Mouse (Mus musculus) forebrain, embryonic 12.5 days (tissue): ENCODE measurements at regions not wholly inside any gene's neighbourhood (a gene's known extent, or its start where the extent isn't known, plus 50 kb on each side); places are given as distances from the start of the nearest gene placed in this dataset.
"Not testable (repeated sequence)": the region's sequence is repeated elsewhere in the genome, so short reads cannot be mapped to it uniquely, and the experiment has no call there.

Experiments
- ATAC-seq: fragments of 200-750 bp; cut with Nextera tagmentation; 2 replicates; pipeline ENCODE4 v1.8.0; 2017; ENCODE audit warnings: moderate TSS enrichment; ENCODE audit not compliant: low FRiP score
- H3K27ac ChIP-seq: fragments of 300-500 bp; sonication (generic); 2 replicates; pipeline ENCODE4 v1.5.1; 2016; ENCODE audit warnings: mild to moderate bottlenecking
- H3K27me3 ChIP-seq: fragments of 300-500 bp; sonication (generic); 2 replicates; pipeline ENCODE4 v1.6.1; 2016; ENCODE audit warnings: mild to moderate bottlenecking
- H3K36me3 ChIP-seq: fragments of 300-500 bp; sonication (generic); replicated peaks from 2 replicates; pipeline ENCODE4 v1.6.1; 2016; ENCODE audit warnings: mild to moderate bottlenecking
- H3K4me1 ChIP-seq: fragments of 300-500 bp; sonication (generic); 2 replicates; pipeline ENCODE4 v1.6.1; 2016
- H3K4me2 ChIP-seq: fragments of 300-500 bp; sonication (generic); 2 replicates; pipeline ENCODE4 v1.6.1; 2016; ENCODE audit warnings: mild to moderate bottlenecking, moderate library complexity
- H3K4me3 ChIP-seq: fragments of 300-500 bp; sonication (generic); replicated peaks from 2 replicates; pipeline ENCODE4 v1.5.1; 2016; ENCODE audit warnings: mild to moderate bottlenecking
- H3K9ac ChIP-seq: fragments of 300-500 bp; sonication (generic); 2 replicates; pipeline ENCODE4 v1.6.1; 2016; ENCODE audit warnings: mild to moderate bottlenecking
- H3K9me3 ChIP-seq: fragments of 300-500 bp; sonication (generic); 2 replicates; pipeline ENCODE4 v1.6.1; 2016
- WGBS: fragments of 180-500 bp; shearing (Covaris S2); methylation state at CpG from one replicate; pipeline ENCODE4 v1.1.7; 2016; 5-methylcytosine and 5-hydroxymethylcytosine counted together

- Histone ChIP-seq H3K9me3 (no peaks in the 10 kb centered on the region), H3K27ac (no peak overlapping the region), H3K4me3 (no peak overlapping the region), H3K4me1 (no peaks in the 10 kb centered on the region), H3K36me3 (no peaks in the 10 kb centered on the region), H3K4me2 (no peak overlapping the region), H3K9ac (no peak overlapping the region), H3K27me3 (no peaks in the 10 kb centered on the region)
- ATAC-seq = no peak
Measured at GRCm38 (mm10) chr6:67631617-67632016, 96.0 kb upstream of the Tacstd2 start.

GRCm38 (mm10) chr6:67610402-67610801, 74.8 kb upstream of the Tacstd2 start:
- Histone ChIP-seq H3K4me1 (no peaks in the 10 kb centered on the region), H3K9ac (no peak overlapping the region), H3K9me3 (no peaks in the 10 kb centered on the region), H3K4me2 (no peak overlapping the region), H3K27me3 (no peaks in the 10 kb centered on the region), H3K36me3 (no peaks in the 10 kb centered on the region), H3K27ac (no peak overlapping the region), H3K4me3 (no peak overlapping the region)
- 62% methylated on average over 1 of the region's 1 CpGs for WGBS
- ATAC-seq = no peak

GRCm38 (mm10) chr6:67609461-67609860, 73.9 kb upstream of the Tacstd2 start:
- H3K36me3 ChIP-seq, H3K4me3 ChIP-seq, H3K27me3 ChIP-seq, H3K9me3 ChIP-seq, H3K27ac ChIP-seq, H3K9ac ChIP-seq, H3K4me2 ChIP-seq, ATAC-seq, H3K4me1 ChIP-seq: not testable (repeated sequence)
- 58% methylated on average over 1 of the region's 1 CpGs for WGBS
